Mouse (Mus musculus) midbrain, embryonic 16.5 days (tissue): Measurements from ENCODE around the gene Ptn. TPM values are rescaled to one million over a fixed set of nuclear protein-coding genes. Genes with fewer than 3 reads are reported as not detected.
"Not testable (repeated sequence)": the region's sequence is repeated elsewhere in the genome, so short reads cannot be mapped to it uniquely, and the experiment has no call there.

Source experiments
- ATAC-seq: fragments of 200-750 bp; cut with Nextera tagmentation; 2 replicates; pipeline ENCODE4 v1.8.0; 2017; ENCODE audit warnings: moderate TSS enrichment
- H3K27ac ChIP-seq: fragments of 300-500 bp; sonication (generic); 2 replicates; pipeline ENCODE4 v1.5.1; 2014; ENCODE audit warnings: mild to moderate bottlenecking, low read length, mixed read lengths
- H3K27me3 ChIP-seq: fragments of 300-500 bp; sonication (generic); 2 replicates; pipeline ENCODE4 v1.6.1; 2014; ENCODE audit warnings: low read depth, low read length, mixed read lengths; ENCODE audit not compliant: control insufficient read depth, insufficient read depth
- H3K36me3 ChIP-seq: fragments of 300-500 bp; sonication (generic); 2 replicates; pipeline ENCODE4 v1.6.1; 2014; ENCODE audit warnings: mild to moderate bottlenecking, low read length, moderate library complexity, mixed read lengths; ENCODE audit not compliant: control insufficient read depth, insufficient read depth
- H3K4me1 ChIP-seq: fragments of 300-500 bp; sonication (generic); 2 replicates; pipeline ENCODE4 v1.6.1; 2014; ENCODE audit warnings: mild to moderate bottlenecking, low read length, mixed read lengths; ENCODE audit not compliant: control insufficient read depth, insufficient read depth
- H3K4me2 ChIP-seq: fragments of 300-500 bp; sonication (generic); 2 replicates; pipeline ENCODE4 v1.6.1; 2014; ENCODE audit warnings: mild to moderate bottlenecking, low read length, mixed read lengths
- H3K4me3 ChIP-seq: fragments of 300-500 bp; sonication (generic); 2 replicates; pipeline ENCODE4 v1.5.1; 2014; ENCODE audit warnings: low read depth, mild to moderate bottlenecking, low read length, moderate library complexity, mixed read lengths
- H3K9ac ChIP-seq: fragments of 300-500 bp; sonication (generic); 2 replicates; pipeline ENCODE4 v1.6.1; 2014; ENCODE audit warnings: low read depth, low read length, mixed read lengths
- H3K9me3 ChIP-seq: fragments of 300-500 bp; sonication (generic); replicated peaks from 2 replicates; pipeline ENCODE4 v1.6.1; 2014; ENCODE audit warnings: mild to moderate bottlenecking, low read length, mixed read lengths; ENCODE audit not compliant: control insufficient read depth, poor library complexity, severe bottlenecking
- WGBS: fragments of 180-500 bp; shearing (Covaris S2); extraction: QIAGEN DNeasy Blood & Tissue Kit; methylation state at CpG from one replicate; pipeline ENCODE4 v1.1.7; 2014; 5-methylcytosine and 5-hydroxymethylcytosine counted together
- polyA plus RNA-seq: library from polyadenylated mRNA; unstranded; fragments of >200 nt; fragmentation: Nextera tagmentation; extraction: Ambion mirVana; gene quantifications from 2 replicates; pipeline ENCODE4 v1.2.1, GENCODE M21; 2015

Gene Ptn
- polyA plus RNA-seq, 1 experiment from 2014 or later = 861 TPM

- Histone ChIP-seq H3K9me3 (no peaks in the 10 kb centered on the region), H3K9ac (no peak overlapping the region), H3K36me3 (peaks cover 23% of the 10 kb centered on the region), H3K27ac (no peak overlapping the region), H3K4me2 (no peak overlapping the region), H3K4me1 (no peaks in the 10 kb centered on the region), H3K27me3 (no peaks in the 10 kb centered on the region), H3K4me3 (no peak overlapping the region)
- no peak for ATAC-seq
- 85% methylated on average over 5 of the region's 5 CpGs for WGBS
These were observed 70.2 kb downstream of the Ptn start for GRCm38 (mm10) chr6:36739811-36740210.

- no peak overlapping the region for H3K4me3 ChIP-seq
- peaks cover 39% of the 10 kb centered on the region for H3K36me3 ChIP-seq
- WGBS = 66% methylated on average over 2 of the region's 2 CpGs
- no peak for ATAC-seq
- H3K4me1 ChIP-seq = no peaks in the 10 kb centered on the region
- H3K27me3 ChIP-seq = no peaks in the 10 kb centered on the region
- 0 out of 2 replicates have a peak, but pooled peaks cover 3% of the 10 kb centered on the region for H3K9me3 ChIP-seq
- no peak overlapping the region for H3K4me2 ChIP-seq
- no peak overlapping the region for H3K9ac ChIP-seq
- H3K27ac ChIP-seq = no peak overlapping the region
These were observed 73.3 kb downstream of the Ptn start for GRCm38 (mm10) chr6:36736763-36737162.

- not testable (repeated sequence) for H3K4me1 ChIP-seq, H3K27ac ChIP-seq, H3K4me2 ChIP-seq, H3K27me3 ChIP-seq, ATAC-seq, H3K9ac ChIP-seq, H3K4me3 ChIP-seq
- H3K9me3 ChIP-seq = peaks cover 12% of the 10 kb centered on the region; the same call in 1 of the 2 replicates
- peaks cover 43% of the 10 kb centered on the region for H3K36me3 ChIP-seq
- WGBS = 85% methylated on average over 4 of the region's 4 CpGs
These were observed 74.4 kb downstream of the Ptn start for GRCm38 (mm10) chr6:36735622-36736021.

GRCm38 (mm10) chr6:36729811-36730210, 80.2 kb downstream of the Ptn start:
- H3K27ac ChIP-seq, H3K4me3 ChIP-seq, ATAC-seq, H3K27me3 ChIP-seq, H3K4me1 ChIP-seq, H3K4me2 ChIP-seq, H3K9ac ChIP-seq: not testable (repeated sequence)
- 97% methylated on average over 7 of the region's 7 CpGs for WGBS
- peaks cover 12% of the 10 kb centered on the region; the same call in 1 of the 2 replicates for H3K9me3 ChIP-seq
- H3K36me3 ChIP-seq = peaks cover 35% of the 10 kb centered on the region

- no peak overlapping the region for H3K4me2 ChIP-seq
- 72% methylated on average over 7 of the region's 7 CpGs for WGBS
- H3K27ac ChIP-seq = no peak overlapping the region
- no peak overlapping the region for H3K9ac ChIP-seq
- no peak for ATAC-seq
- H3K36me3 ChIP-seq = peaks cover 26% of the 10 kb centered on the region
- peaks cover 4% of the 10 kb centered on the region for H3K4me1 ChIP-seq
- H3K4me3 ChIP-seq = no peak overlapping the region
- no peaks in the 10 kb centered on the region for H3K27me3 ChIP-seq
- peaks cover 12% of the 10 kb centered on the region; the same call in 1 of the 2 replicates for H3K9me3 ChIP-seq
These were observed 81.9 kb downstream of the Ptn start for GRCm38 (mm10) chr6:36728079-36728478.

GRCm38 (mm10) chr6:36725509-36726160, 84.4 kb downstream of the Ptn start:
- ATAC-seq = peak; percentile 54; the same call in 1 of the 2 replicates
- Histone ChIP-seq H3K9me3 (peaks cover under 1% of the 10 kb centered on the region; the same call in 1 of the 2 replicates), H3K4me1 (peaks cover 11% of the 10 kb centered on the region), H3K4me3 (no peak overlapping the region), H3K4me2 (no peak overlapping the region), H3K9ac (no peak overlapping the region), H3K36me3 (peaks cover 3% of the 10 kb centered on the region), H3K27ac (0 out of 2 replicates have a peak overlapping the region, but pooled peaks have one; percentile 46), H3K27me3 (no peaks in the 10 kb centered on the region)
- WGBS = 76% methylated on average over 3 of the region's 3 CpGs

- Histone ChIP-seq H3K9ac (no peak overlapping the region), H3K9me3 (no peaks in the 10 kb centered on the region), H3K4me1 (peaks cover 11% of the 10 kb centered on the region), H3K4me3 (no peak overlapping the region), H3K4me2 (no peak overlapping the region), H3K36me3 (no peaks in the 10 kb centered on the region), H3K27ac (peak overlapping the region; percentile 77), H3K27me3 (no peaks in the 10 kb centered on the region)
- WGBS = 42% methylated on average over 5 of the region's 5 CpGs
- peak; percentile 86 for ATAC-seq
These were observed 87.1 kb downstream of the Ptn start for GRCm38 (mm10) chr6:36722769-36723549.

GRCm38 (mm10) chr6:36713329-36713728, 96.7 kb downstream of the Ptn start:
- 80% methylated on average over 4 of the region's 4 CpGs for WGBS

GRCm38 (mm10) chr6:36695481-36695880, 114.5 kb downstream of the Ptn start:
- WGBS = 52% methylated on average over 3 of the region's 3 CpGs
- H3K27ac ChIP-seq = no peak overlapping the region
- H3K27me3 ChIP-seq = no peaks in the 10 kb centered on the region
- H3K4me1 ChIP-seq = no peaks in the 10 kb centered on the region
- H3K4me3 ChIP-seq = no peak overlapping the region
- H3K36me3 ChIP-seq = no peaks in the 10 kb centered on the region
- H3K9me3 ChIP-seq = no peaks in the 10 kb centered on the region
- no peak for ATAC-seq
- no peak overlapping the region for H3K4me2 ChIP-seq
- no peak overlapping the region for H3K9ac ChIP-seq

More at GRCm38 (mm10) chr6:36713329-36713728, 96.7 kb downstream of the Ptn start:
- no peak overlapping the region for H3K27ac ChIP-seq
- no peaks in the 10 kb centered on the region for H3K4me1 ChIP-seq
- no peak overlapping the region for H3K9ac ChIP-seq
- ATAC-seq = no peak
- H3K36me3 ChIP-seq = peaks cover 6% of the 10 kb centered on the region
- H3K9me3 ChIP-seq = no peaks in the 10 kb centered on the region
- no peak overlapping the region for H3K4me2 ChIP-seq
- H3K27me3 ChIP-seq = no peaks in the 10 kb centered on the region
- H3K4me3 ChIP-seq = no peak overlapping the region
